Mouse (Mus musculus) testis, postnatal 14 days (tissue): Measurements from ENCODE around the gene Vps13d.
A peak's percentile ranks its signal among the peaks of the same experiment; 100 is the strongest.

Source experiments
- DNase-seq: peaks from one replicate; pipeline ENCODE4 v3.0.0; 2021; ENCODE audit warnings: low spot score

Vps13d gene

GRCm38 (mm10) chr4:145035450-145035849, 159.4 kb downstream of the Vps13d start:
- DNase-seq = no peak

DNA sequence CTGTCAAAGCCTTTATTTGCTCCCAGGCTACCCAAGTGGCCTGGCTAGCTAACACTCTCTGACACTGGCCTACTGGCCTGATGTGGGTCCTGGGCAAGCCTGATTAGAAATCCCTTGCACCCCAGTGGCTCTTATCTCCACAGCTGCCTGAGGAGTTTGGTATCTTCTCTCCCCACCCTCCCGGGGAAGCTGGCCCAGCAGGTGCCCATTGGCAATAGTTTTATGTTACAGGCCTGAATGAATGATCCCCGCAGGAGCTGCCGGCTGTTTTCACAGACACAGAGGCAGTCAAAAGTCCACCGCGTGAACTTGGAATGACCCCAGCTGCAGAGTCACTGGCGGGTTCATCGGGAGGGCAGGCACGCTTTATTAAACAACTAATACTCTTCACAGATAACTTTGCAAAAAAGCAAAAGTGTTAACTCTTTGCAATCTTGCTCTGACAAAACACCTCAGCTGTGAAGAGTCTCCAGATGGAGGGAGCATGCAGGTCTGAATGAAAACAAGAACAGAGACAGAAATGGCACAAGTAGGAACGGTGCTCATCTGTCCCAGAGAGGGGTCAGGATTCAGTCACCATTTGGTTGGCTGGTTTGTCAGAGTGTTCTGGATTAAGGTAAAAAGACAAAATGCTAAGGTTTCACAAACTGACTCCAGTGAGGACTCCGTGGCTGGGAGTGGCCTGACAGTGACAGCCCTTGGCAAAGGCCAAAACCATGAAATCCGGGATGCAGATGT, 160.1 kb downstream of the Vps13d start:
- peak; percentile 21 for DNase-seq

- peak; percentile 37 for DNase-seq
Observed at GRCm38 (mm10) chr4:145033392-145033791, 161.4 kb downstream of the Vps13d start.

GRCm38 (mm10) chr4:145032637-145033036, 162.2 kb downstream of the Vps13d start:
- DNase-seq = no peak

DNA sequence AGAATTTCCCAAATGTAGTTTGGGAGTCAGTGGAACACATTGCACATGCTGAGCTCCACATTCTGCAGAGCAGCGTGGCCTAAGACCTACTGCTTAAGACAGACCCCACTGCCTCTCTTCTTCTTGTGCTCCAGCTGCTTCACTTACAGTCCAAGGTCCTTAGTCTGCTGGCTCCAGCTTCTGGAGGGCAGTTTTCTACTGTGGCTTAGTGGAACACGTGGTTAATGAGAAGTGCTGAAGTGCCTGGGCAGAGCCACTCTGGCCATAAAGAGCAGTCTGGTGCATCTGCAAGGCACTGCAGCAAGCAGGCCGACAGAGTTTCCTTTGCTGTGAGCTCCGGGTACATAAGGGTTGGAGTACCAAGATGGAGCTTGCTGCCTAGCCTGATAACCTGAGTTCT, 163.3 kb downstream of the Vps13d start:
- DNase-seq = no peak

DNA sequence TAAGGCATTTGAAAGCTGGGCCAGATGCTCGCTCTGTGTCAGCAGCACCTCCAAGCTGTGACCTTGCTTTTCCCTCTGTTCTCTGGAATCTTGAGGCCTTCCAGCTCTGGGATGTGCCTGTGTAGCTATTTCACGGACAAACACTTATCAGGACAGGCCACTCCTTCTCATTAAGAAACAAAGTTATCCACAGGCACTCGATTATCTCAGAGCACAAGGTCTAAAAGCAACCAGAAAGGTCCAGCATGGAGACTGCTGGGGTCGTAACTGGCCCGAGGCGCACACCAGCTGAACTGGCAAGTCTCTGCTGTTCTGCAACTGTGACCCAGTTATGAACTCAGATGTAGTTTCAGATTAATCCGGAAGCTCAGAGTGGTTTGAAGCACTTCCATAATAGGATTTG, 168.4 kb downstream of the Vps13d start:
- peak; percentile 78 for DNase-seq

GRCm38 (mm10) chr4:145025409-145025762, 169.4 kb downstream of the Vps13d start:
- DNase-seq = peak; percentile 21

DNA sequence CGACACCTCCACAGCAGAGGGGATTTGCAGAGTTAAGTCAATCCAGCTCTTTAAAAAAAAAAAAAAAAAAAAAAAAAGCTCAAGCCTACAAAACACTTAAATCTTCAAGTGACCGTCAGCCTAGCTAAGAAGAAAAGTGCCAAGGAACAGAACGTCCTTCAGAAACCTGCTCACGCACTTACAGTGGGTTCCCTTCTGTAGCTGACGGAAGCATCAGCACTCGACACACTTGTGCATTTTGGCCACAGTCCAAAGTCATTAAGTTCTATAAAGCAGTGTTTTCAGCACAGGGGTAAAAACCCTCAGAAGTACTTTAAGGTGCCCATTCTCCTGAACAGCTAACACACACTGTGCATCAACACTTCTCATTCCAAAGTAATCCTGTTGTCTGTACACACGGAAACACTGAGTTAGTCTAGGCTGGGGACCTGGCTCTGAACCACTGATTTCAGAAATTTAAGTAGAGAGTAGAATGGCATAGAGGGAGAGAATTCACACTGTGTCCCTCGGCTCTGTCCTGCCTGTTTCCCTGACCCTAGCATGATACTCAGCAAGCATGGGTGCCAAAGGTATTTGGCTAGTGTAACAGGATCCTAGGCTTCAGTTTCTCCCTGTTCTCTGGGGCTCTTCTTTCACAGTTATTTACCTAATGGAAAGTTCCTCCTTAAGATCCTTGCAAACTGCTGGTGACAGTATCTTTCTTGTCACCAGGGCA, 170.0 kb downstream of the Vps13d start:
- peak; percentile 39 for DNase-seq

DNA sequence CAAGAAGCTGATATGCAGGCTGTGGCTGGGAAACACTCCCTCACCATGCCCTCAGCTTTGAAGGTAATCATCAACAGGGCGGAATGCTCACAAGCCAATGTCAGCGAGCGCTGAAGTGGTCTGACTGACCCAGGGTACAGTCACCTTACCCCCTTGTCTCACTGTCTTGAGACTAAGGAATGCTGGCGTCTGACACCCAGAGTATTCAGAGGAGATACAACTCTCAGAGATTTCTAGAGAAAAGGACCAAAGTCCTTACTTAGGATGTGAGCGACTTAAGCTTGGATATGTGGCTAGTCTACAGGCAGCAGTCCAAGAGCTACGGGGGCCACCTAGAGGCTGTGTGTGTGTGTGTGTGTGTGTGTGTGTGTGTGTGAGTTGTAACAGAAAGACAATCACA, 170.9 kb downstream of the Vps13d start:
- no peak for DNase-seq

DNA sequence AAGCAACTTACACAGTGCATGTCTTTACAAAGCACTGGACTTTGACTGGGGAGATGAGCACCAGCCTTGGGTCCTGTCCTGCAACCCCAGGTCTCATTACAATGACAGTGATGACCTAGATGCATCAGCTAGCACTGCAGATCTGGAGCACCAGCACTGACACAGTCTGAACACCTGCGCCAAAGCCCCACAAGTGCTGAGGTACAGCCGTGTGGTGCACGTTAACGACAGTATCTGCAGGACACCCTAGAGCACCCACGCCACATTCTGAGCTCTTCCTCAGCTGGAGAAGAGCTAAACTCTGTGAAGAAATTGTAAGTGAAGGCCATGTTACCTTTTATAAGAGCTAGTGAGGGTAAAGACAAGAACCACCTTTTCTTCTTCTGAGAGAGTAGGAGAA, 172.0 kb downstream of the Vps13d start:
- no peak for DNase-seq

DNA sequence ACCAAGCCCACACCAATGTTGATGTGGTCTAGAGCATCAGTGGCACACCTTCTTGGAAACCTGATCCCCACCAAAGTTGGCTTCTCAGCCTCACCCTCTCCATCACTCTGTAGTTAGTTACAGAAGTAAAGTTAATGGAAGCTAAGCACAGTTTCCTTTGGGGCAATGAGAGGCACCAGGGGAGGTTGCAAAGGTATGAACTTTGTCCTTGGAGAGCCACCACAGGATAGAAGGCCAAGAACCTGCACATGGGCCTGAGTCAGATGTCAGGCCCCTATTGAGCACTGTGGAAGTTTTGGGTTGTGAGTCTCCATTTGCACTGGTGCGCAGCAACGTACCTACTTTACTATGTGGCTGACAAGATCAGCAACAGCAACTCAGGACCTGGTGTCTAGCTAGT, 172.6 kb downstream of the Vps13d start:
- DNase-seq = no peak

- DNase-seq = no peak
Observed at GRCm38 (mm10) chr4:145020383-145020782, 174.4 kb downstream of the Vps13d start.

- no peak for DNase-seq
Observed at GRCm38 (mm10) chr4:145019121-145019714, 175.6 kb downstream of the Vps13d start.

- DNase-seq = no peak
Observed at GRCm38 (mm10) chr4:145017745-145018144, 177.1 kb downstream of the Vps13d start.

GRCm38 (mm10) chr4:145016669-145017068, 178.1 kb downstream of the Vps13d start:
- no peak for DNase-seq

- DNase-seq = no peak
Observed at GRCm38 (mm10) chr4:145014632-145014960, 180.2 kb downstream of the Vps13d start.

GRCm38 (mm10) chr4:145013760-145014631, 180.8 kb downstream of the Vps13d start:
- no peak for DNase-seq

DNA sequence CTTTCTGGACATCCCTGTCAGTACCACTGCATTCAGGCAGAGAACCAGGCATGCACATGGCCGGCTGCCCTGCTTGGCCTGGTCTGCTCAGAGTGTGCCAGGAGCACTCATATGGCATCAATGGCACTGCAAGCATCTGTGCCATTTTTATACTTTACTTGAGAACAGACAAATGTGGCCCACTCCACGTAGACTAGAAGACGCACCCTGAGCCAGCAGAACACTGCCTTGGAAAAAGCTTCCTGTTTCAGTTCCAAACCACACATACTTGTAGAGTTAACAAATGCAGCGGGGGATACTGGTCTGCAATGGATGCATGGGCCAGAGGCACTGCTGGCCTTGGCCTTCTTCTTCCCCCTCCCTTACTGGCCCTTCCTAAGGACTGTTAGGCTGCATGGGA, 181.6 kb downstream of the Vps13d start:
- no peak for DNase-seq

DNA sequence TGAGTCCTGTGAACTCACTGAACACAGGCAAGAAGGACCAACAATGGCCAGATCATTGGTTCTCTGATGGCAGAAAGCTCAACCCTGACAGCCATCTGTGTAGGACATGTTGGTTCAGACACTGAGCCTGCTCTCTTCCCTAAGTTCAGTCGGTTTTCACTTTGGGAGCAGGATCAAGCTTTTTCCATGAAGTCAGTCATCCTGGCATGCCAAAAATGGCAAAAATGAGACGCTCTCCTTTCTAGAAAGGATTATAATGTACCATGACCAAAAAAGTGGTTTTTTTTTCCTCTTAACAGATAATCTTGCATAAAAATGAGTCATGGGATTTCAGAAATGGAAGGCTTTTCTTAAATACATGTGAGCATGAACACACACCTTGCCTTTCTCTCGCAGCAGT, 183.6 kb downstream of the Vps13d start:
- DNase-seq = no peak

DNA sequence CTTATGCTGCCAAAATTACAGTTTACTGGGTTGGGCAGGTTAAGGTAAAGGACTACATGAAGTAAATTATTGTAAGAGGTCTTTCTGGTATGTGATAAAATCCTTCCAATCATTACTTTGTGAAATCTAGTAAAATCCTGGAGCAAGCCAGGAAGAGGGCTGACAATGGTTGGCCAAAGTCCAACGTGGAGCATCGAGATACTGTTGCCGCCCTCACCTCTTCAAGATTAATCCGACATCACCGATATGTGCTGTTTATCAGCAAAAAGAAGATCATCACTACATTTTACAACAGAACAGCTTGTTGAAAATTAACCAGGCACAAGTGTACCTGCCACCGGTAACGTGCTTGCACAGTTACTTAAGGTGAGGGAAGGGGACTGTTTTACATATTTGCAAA, 184.9 kb downstream of the Vps13d start:
- DNase-seq = no peak

DNA sequence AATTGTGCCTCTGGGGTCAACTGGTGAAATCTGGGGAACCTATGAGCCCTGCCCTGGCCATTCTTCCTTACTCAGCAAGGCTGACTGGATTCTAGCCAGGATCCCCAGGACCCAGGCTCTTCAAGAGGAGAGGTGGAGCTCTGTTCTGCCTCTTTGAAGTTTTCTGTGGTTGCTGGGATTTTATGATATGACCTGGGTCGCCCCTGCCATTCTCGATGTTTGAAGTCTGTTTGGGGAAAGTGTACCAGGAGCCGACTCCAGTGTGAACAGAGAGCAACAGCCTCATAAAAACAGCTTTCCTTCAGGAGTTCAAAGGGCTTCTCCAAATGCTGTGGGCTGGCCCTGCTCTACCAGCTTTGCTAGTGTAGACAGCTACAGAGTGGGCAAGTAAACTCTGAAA, 185.4 kb downstream of the Vps13d start:
- no peak for DNase-seq

- no peak for DNase-seq
Observed at GRCm38 (mm10) chr4:145005943-145006545, 188.8 kb downstream of the Vps13d start.
